Mouse (Mus musculus): ENCODE measurements around the gene Pdzph1.

Pdzph1 gene

DNA sequence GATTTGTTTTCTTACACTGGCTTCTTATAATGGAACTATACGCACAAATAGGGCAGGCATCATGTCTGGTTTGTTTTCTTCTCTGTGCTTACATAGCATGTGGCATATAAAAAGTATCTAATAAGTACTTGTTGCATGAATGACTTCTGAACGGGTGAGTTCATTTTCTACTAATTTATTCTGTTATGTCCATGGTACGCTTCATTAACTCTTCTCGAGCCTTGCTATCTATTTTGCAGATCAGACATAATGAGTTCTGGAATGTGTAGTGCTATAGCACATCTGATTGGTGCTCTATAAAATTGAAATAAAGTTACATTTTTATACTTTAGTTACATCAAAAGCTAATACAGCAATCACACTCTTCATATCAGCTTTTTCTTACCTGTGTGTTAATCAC, 71.2 kb downstream of the Pdzph1 start:
- no peak for DNase-seq

DNA sequence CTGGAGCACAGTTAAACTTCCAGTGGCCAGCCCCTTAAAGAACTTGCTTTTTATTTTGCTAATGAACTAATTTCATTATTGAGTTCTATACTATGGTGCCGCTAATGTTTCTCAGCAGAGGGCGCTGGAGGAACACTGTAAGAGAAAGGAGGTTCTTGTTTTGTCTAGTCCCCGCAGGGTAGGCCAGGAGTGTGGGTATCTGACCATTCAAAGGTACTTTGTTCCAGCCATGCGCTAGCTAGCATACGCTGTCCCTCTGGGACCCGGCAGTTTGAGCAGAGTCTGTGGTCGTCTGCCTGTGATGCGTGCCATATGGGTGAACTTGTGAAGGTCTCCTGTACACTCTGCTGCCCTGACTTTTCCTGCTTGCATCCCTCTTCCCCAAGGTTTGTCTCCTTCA, 72.1 kb downstream of the Pdzph1 start:
- peak; percentile 28 for DNase-seq

DNA sequence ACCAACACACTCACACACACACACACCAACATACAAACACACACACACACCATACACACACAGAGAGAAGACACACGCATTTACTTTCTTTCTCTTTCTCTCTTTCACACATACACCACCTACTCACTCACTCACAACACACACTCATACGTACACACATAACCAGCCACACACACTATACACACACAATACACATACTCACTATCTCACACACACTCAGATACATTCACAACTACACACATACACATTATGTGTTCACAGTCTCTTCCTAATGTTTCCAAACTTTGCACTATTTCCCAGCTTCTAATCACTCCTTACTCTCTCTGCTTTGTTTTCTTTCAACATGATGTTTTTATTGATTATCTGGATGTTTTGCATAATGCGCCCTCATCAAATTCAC, 72.6 kb downstream of the Pdzph1 start:
- DNase-seq: no peak

DNA sequence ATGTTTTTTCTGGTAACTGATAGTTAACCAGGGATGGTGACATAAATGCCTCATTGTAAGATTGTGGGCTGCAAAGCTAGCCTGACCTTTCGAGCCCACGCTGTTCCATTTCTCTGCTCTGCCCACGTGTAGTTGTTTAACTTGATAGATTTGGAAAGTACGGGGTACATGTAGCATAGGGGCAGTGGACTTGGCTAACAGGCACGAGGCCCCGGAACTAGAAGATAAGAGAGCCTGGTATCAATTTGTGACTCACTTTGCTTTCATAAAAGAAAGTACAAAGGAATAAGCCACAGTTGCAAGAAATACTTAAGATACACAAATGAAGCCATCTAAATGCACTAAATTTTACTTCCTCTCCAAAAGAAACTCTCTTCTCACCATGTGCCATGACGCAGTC, 79.6 kb downstream of the Pdzph1 start:
- DNase-seq: no peak

DNA sequence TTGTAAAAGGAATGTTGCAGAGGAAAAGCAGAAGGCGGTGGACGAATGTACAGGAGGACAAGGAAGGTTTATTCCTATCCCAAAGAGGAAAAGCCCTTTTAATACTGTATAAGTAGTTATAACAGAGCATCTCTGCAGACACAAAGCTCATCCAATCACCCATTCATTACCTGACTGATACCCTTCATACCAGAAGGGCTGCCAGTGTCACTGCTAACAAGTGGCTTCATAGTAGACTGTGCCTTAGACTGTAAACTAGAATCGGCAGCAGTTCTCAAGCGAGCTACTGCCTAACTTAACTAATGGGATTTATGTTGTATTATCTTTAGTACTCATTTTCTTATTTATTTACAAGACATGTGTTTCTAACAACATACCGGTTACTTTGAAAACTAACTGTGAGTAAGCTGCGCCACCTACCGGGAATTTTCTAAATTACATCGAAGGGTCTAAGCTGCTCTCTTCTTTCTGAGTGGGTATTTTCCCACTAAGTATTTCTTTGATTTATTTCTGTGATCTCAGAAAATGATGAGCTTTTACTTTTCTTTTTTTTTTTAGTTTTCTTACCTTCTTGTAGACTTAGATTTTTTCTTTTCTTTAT, 82.0 kb downstream of the Pdzph1 start:
- DNase-seq: peak; percentile 51

DNA sequence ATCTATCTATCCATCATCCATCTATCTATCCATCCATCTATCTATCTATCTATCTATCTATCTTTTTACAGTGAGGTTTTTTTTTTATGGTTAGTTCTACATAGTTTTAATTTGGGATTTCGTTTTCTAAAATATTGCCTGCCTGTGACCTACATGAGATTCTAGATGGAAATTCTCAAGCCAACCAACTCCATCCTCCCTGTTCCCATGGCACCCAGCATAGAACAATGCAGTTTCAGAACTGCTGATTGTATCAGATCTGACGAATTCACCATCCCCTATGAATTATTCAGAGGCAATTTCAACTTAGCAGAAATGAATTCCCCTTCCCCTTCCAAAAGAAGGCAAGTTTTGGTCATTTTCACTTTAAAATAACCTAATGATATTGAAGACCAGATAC, 85.2 kb downstream of the Pdzph1 start:
- DNase-seq: no peak

DNA sequence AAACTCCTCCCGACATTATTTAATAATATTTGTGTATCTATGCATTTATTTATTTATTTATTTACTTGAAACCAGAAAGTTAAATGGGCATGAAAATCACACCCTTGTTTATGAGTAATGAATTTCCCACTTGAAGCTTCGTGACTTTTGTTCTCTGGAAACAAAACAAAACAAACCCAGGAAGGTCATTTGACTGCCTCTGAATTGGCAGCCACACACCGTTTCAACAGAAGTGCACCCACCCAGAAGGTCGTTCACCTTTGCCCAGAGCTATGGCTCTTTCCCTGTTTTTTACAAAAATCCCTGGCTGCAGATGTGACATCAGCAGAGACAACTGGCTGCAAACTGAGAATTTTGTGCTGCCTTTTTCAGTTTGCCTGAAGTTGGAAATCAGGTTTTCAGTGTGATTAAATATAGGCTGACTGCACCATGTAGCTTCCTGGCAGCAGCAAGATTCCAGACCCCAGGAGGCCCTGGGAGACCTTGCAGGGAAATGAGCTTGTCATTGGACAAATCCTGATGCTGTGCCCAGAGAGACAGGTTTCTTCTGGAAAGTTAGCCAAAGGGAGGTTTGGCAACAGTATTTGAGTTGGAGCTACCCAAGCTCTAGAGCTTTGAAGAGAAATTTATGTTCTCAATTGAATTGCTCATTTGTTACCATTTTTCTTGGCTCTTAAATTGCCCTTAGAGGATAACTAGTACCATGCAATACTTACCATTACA, 99.5 kb downstream of the Pdzph1 start:
- DNase-seq: peak; percentile 25

DNA sequence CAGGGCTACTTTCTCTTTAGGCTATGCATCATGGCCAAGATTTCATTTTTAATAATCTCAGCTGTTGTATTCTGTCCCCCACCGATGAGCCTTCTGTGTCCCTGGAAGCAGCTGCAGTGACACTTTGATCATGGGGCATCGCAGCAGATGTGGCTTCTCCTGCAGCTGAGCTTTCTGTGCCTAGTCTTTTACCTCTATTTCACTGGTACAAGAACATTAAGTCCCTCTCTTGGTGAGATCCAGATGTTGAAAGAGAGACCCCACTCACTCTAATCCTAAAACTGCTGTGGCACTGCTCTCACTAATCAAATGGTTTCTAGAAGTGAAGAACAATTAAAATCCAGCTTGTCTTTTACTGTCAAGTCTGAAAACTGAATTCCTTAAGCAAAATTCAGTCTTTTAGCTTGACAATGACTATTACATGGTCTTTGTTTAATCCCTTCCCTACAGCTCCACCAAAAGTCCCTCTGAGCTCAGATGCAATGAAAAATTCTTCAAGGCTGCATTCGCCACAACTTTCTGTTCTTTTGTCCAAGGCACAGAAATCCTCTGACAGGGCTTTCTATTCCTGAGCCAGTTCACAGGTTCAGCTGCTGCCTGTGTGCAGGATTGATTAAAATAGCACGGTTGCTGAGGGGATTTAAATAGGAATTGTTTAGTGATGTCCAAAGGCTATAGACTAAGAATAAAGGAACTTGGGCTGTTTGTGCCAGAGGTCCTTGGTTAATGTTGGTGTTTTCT, 101.1 kb downstream of the Pdzph1 start:
- DNase-seq: no peak

DNA sequence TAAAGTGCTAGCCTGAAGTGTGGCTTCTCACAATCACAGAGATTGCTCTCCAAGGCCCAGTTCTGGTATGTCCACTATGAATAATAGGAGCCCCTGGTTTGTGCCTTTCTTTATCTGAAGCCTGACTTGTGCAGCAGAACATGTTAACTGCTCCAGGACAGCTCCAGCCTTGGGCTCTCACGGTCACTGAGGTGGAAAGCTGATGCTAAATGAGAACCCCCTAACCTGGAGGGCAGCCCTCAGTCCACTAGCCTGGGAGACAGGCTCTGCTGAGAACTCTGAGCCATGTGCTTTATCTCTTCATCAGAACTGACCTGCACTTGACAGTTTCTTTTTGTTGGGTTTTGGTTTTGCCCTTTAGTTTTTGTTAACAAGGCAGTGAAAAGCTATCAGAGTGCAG, 106.8 kb downstream of the Pdzph1 start:
- DNase-seq: no peak

DNA sequence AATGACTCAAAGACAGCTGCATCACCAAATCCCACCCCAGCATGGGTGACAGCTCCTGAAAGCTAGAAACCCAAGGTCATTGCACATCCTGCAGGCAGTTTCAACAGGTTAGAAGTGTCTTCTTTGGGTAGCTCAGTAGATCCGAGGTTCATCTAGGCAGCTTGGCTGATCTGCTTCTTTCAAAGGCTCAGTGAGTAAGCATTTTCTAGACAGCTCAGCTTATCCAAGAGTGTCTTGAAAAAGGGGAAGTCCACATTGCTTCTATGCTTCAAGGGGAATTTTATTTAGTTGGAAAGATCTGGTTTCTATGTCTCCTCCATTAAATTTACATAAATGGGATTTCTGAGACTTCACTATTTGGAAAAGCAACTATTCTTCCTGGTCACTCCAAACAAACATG, 117.8 kb downstream of the Pdzph1 start:
- DNase-seq: no peak

DNA sequence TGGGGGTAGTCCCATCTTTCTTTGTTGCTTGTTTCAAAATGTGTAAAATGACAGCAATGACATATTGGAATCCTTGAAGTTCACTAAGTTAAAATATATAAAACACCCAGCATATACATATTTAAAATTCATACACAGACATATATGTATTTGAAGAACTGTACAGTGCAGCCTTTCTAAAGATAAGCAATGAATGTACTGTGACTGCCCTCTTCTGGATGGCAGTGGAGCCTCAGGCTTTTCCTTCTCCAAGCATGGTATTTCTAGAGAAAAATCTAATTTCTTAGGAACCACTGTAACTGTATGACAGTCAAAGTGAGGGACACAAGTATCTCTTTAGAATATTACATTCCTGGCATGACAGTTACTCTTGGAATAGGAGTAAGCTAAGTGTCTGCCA, 120.4 kb downstream of the Pdzph1 start:
- no peak for DNase-seq

Data from kidney, adult 9 months (tissue).